Mouse (Mus musculus): Measurements from ENCODE around the gene Kif27.

GRCm38 (mm10) chr13:58281936-58282335 is 77.0 kb downstream of the Kif27 start:
- TF ChIP-seq CTCF (IDR thresholded peaks at IDR 0.05; ENCODE audit: low read depth, low read length) (no peak), GATA1 (IDR thresholded peaks at IDR 0.05; ENCODE audit: borderline replicate concordance, low read length) (no peak)
